Mouse (Mus musculus): ENCODE data around the gene Rp2. TPM values are rescaled to one million over a fixed set of nuclear protein-coding genes. Genes with fewer than 3 reads are reported as not detected.
"Not testable (repeated sequence)": the region's sequence is repeated elsewhere in the genome, so short reads cannot be mapped to it uniquely, and the experiment has no call there.

Rp2 gene
- polyA plus RNA-seq (2012; ENCODE audit: insufficient read depth, low replicate concordance): 3.1 TPM in 1 of 2 replicates, not detected in the other

DNA sequence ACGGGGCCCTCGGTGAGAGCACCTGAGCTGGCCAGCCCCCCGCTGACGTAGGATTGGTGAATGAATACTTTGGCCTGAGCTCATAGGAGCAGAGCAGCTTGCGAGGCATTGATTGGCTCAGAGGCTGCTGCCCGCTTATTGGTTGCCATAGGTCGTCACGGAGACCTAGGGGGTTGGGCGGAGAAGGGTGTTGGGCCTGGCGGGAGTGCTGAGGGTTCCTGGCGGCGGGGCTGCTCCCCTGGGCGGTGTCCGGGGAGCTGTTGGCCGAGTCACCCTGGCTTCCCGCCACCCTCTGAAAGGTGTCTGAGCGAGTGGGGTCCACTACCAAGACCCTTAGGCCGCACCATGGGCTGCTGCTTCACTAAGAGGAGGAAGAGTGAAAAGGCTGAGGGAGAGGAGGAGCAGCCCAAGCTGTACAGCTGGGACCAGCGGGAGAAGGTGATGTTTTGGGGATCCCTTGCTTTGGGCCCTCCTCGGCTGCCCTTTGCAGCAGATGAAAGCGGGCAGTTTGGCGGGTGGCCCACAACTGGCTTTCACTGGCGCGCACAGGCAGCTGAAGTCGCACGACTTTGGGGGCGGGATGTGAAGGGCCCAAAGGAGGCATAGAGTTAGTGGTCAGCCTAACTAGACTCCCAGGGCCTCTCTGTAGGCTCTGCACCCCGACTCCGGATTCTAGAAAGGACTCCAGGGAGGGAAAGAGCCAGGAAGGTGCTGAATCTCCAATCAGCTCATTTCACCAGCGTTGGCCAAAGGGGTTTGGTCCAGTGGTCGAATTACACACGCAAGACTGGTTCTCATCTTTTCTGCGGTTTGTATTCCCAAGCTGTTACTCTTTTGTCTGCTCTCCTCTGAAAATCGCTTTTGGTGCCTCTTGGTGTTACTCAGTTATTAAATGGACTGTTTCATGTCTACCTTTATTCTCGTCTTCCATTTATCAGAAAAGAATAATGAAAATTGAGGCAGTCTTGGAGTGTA lies at the start of gene Rp2:
Gene Rp2, plus strand, starts transcription at position 91 of the 975 bp plus-strand sequence.
- Histone ChIP-seq H3K4me3 (replicated peaks) (peak within 1 kb of the TSS; percentile 94), H3K36me3 (replicated peaks; ENCODE audit: low read length) (no peaks in the 10 kb centered on the region), H3K4me1 (no peaks in the 10 kb centered on the region; the same call in 1 of the 2 replicates), H3K9me3 (no peaks in the 10 kb centered on the region), H3K27me3 (replicated peaks) (peaks cover 3% of the 10 kb centered on the region)
- TF ChIP-seq FLI1 (IDR thresholded peaks at IDR 0.05; ENCODE audit: low read length) (no peak), GATA1 (IDR thresholded peaks at IDR 0.05; ENCODE audit: borderline replicate concordance, low read length) (no peak)

DNA sequence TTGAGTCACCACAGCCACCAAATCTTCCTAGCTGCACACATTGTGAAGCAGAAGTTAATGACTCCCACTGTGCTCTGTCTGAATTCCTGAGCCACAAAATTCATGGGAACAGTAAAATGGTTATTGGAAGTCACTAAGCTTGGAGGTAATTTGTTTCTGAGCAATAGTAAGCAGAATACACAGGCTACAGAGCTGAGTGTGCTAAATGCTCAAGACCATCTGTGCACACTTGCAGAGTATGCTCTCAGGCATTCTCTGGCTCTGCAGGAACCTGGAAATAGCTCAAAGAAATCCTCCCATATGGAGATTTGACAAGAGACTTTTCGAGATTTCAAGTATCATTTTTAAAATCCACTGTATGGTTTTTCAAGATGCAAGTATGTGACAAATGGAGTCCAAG lies 31.5 kb upstream of the Rp2 start:
- no peak for TF ChIP-seq FLI1 (IDR thresholded peaks at IDR 0.05; ENCODE audit: low read length)
- TF ChIP-seq GATA1 (IDR thresholded peaks at IDR 0.05; ENCODE audit: borderline replicate concordance, low read length): no peak
- Histone ChIP-seq H3K36me3 (replicated peaks; ENCODE audit: low read length) (no peaks in the 10 kb centered on the region), H3K27me3 (replicated peaks) (peaks cover 7% of the 10 kb centered on the region), H3K4me1 (peaks cover under 1% of the 10 kb centered on the region; the same call in 1 of the 2 replicates), H3K9me3 (no peaks in the 10 kb centered on the region), H3K4me3 (replicated peaks) (no peak overlapping the region)

DNA sequence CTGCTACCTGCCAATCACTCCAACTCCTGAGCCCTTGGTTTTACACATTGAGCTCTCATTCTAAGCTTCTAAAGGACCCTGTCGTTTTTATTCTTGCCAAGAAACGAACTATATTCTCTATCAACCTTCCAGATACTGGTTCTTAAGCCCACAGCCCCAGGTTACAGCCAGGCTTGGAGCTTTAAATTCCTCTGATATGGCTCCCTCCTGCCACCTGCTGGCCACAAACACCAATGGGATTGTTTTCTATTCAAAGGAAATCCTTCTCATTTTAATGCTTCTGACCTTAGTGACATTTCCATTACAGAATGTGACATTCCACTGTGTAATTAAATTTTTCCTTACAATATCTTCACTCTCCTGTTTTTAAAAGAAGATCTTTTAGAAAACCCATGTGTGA lies 28.6 kb upstream of the Rp2 start:
- Histone ChIP-seq H3K27me3 (replicated peaks) (peaks cover 7% of the 10 kb centered on the region), H3K36me3 (replicated peaks; ENCODE audit: low read length) (no peaks in the 10 kb centered on the region), H3K4me1 (no peaks in the 10 kb centered on the region), H3K9me3 (no peaks in the 10 kb centered on the region), H3K4me3 (replicated peaks) (no peak overlapping the region)
- TF ChIP-seq GATA1 (IDR thresholded peaks at IDR 0.05; ENCODE audit: borderline replicate concordance, low read length): no peak
- no peak for TF ChIP-seq FLI1 (IDR thresholded peaks at IDR 0.05; ENCODE audit: low read length)

DNA sequence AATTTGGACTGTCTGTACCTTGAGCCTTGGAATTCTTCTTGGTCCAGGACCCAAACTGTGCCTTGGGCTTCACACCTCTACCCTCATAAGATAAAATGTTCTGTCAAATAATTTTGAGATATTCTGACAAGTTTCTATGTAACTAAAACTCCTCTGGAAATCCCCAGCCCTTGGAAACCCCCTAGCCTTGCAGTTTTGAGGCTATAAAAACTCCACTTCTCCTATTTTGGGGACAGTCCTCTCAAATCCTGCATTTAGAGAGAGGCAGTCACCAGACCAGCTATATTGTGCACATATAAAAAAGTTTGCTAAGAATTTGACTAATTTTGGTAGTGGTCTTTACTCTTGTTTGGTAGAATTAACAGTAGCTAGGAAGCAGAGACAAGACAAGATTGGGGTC lies 19.3 kb upstream of the Rp2 start:
- no peaks in the 10 kb centered on the region for H3K9me3 ChIP-seq
- no peaks in the 10 kb centered on the region for H3K4me1 ChIP-seq
- TF ChIP-seq FLI1 (IDR thresholded peaks at IDR 0.05; ENCODE audit: low read length) (no peak), GATA1 (IDR thresholded peaks at IDR 0.05; ENCODE audit: borderline replicate concordance, low read length) (no peak)
- no peaks in the 10 kb centered on the region for H3K36me3 ChIP-seq (replicated peaks; ENCODE audit: low read length)
- H3K27me3 ChIP-seq (replicated peaks): no peaks in the 10 kb centered on the region
- no peak overlapping the region for H3K4me3 ChIP-seq (replicated peaks)

DNA sequence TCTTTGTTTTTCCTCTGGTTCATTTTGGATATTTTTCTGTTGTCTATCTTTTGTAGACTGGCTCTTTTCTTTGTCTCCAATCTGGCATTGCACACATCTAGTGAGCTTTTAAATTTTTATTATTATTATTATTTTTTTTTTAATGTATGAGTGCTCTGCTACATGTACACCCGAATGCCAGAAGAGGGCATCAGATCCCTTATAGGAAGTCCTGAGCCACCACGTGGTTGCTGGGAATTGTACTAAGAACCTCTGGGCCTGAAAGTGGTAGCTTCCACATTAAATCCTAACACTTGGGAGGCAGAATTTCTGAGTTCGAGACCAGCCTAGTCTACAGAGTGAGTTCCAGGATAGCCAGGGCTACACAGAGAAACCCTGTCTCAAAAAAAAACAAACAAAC lies 17.9 kb upstream of the Rp2 start:
- no peaks in the 10 kb centered on the region for H3K36me3 ChIP-seq (replicated peaks; ENCODE audit: low read length)
- TF ChIP-seq GATA1 (IDR thresholded peaks at IDR 0.05; ENCODE audit: borderline replicate concordance, low read length) (no peak), FLI1 (IDR thresholded peaks at IDR 0.05; ENCODE audit: low read length) (no peak)
- H3K9me3 ChIP-seq: no peaks in the 10 kb centered on the region
- no peaks in the 10 kb centered on the region for H3K4me1 ChIP-seq
- no peak overlapping the region for H3K4me3 ChIP-seq (replicated peaks)
- H3K27me3 ChIP-seq (replicated peaks): no peaks in the 10 kb centered on the region

DNA sequence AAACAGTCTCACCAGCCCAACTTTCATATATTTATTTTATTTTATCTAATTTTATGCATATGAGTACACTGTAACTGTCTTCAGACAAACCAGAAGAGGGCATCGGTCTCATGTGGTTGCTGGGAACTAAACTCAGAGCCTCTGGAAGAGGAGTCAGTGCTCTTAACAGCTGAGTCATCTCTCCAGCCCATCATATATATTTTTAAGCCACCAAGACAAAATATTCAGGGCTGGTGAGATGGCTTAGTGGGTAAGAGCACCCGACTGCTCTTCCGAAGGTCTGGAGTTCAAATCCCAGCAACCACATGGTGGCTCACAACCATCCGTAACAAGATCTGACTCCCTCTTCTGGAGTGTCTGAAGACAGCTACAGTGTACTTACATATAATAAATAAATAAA lies 14.0 kb upstream of the Rp2 start:
- H3K4me3 ChIP-seq (replicated peaks); H3K9me3 ChIP-seq; H3K27me3 ChIP-seq (replicated peaks); H3K36me3 ChIP-seq (replicated peaks; ENCODE audit: low read length); H3K4me1 ChIP-seq: not testable (repeated sequence)

DNA sequence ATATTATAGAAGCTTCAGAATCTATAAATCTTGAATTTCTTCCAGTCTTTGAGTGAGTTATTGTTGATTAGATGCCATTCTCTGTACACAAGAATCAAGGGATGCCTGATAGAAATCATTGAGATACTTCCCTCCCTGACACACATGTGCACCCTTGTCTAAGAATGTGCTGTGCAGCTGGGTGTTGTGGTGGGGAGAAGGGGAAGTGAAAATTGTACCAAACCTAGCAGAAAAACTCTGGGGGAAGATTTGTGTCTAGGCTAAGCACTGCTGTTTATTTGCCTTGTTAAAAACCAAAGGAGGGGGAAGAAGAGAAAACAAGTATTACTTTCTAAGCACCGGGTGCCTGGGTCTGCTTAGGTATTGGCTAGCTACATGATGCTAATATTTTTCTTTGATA lies 9.0 kb upstream of the Rp2 start:
- Histone ChIP-seq H3K4me1 (peaks cover 17% of the 10 kb centered on the region), H3K27me3 (replicated peaks) (no peaks in the 10 kb centered on the region), H3K36me3 (replicated peaks; ENCODE audit: low read length) (no peaks in the 10 kb centered on the region), H3K4me3 (replicated peaks) (no peak overlapping the region), H3K9me3 (no peaks in the 10 kb centered on the region)
- TF ChIP-seq GATA1 (IDR thresholded peaks at IDR 0.05; ENCODE audit: borderline replicate concordance, low read length): no peak
- TF ChIP-seq FLI1 (IDR thresholded peaks at IDR 0.05; ENCODE audit: low read length): no peak

DNA sequence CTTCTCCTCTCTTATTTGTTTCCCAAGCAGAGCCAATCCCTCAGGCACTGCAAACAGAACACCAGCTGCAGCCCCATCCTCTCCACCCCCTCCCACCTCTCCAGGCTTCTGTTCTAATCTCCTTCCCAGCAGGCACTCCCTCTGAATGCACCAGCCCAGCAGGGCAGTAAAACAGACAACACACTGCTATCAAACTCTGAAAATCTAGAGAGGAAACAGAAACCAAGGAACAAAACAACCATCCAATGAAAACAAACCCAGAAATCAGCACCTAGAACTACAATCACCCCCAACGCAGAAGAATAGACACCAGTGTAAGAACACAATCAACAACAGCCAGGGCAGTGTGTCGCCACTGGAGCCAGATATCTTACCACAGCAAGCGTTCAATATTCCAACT lies 8.0 kb upstream of the Rp2 start:
- Histone ChIP-seq H3K27me3 (replicated peaks) (no peaks in the 10 kb centered on the region), H3K4me3 (replicated peaks) (no peak overlapping the region)
- no peak for TF ChIP-seq FLI1 (IDR thresholded peaks at IDR 0.05; ENCODE audit: low read length)
- TF ChIP-seq GATA1 (IDR thresholded peaks at IDR 0.05; ENCODE audit: borderline replicate concordance, low read length): no peak

DNA sequence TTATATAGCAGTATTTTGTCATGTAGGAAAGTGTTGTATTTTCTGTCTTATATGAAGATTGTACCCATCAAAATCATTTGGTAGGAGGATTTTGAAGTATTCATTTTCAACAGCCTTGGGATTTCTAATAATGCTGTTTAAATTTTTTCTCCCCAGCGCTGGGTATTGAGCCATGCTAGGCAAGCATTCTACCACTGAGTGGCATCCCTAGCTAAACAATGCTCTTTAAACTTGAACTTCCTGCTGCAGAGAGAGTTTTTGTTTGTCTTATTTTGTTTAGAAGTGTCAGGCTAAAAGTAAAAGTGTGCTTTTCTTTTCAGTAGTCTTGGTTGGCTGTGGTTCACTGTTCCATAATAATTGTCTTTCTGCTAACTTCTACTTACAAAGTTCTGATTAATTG lies 1.8 kb downstream of the Rp2 start:
- H3K4me1 ChIP-seq: no peaks in the 10 kb centered on the region; the same call in 1 of the 2 replicates
- H3K4me3 ChIP-seq (replicated peaks): peak overlapping the region; percentile 79
- TF ChIP-seq FLI1 (IDR thresholded peaks at IDR 0.05; ENCODE audit: low read length) (no peak), GATA1 (IDR thresholded peaks at IDR 0.05; ENCODE audit: borderline replicate concordance, low read length) (no peak)
- no peaks in the 10 kb centered on the region for H3K9me3 ChIP-seq
- H3K36me3 ChIP-seq (replicated peaks; ENCODE audit: low read length): no peaks in the 10 kb centered on the region
- H3K27me3 ChIP-seq (replicated peaks): peaks cover 3% of the 10 kb centered on the region

More for the DNA sequence above, 8.0 kb upstream of the Rp2 start:
- no peaks in the 10 kb centered on the region for H3K9me3 ChIP-seq
- peaks cover 17% of the 10 kb centered on the region for H3K4me1 ChIP-seq
- no peaks in the 10 kb centered on the region for H3K36me3 ChIP-seq (replicated peaks; ENCODE audit: low read length)

DNA sequence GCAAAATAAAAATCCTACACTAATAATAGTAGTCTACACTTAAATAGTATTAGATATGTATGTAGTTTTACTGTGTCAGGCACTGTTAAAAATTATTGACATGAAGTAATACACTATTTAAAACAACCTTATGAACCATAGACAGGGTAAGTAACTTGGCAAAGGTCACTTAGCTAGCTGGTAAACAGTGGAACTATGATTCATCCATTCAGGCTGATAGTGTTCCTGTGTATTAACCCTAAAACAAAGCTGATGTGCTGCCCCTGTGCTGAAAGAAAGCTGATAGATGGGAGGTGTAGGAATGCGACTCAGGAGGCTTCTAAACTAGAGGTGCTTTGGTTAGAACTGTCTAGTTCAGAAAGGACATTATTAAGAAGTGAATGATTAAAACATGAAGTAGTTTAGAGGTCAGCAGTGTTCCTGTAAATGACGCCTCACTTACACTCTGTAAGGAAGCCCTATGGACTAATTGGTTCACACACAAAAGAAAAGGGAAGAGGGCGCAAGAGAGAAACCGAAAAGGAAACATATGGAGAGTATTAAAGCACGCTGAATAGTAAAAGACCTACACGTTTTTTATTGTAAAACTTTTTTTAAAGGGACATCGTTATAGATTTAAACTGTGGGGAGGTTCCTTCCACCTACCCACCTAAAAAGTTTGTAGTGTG lies 15.2 kb downstream of the Rp2 start:
- Histone ChIP-seq H3K4me1 (peaks cover 7% of the 10 kb centered on the region), H3K9me3 (no peaks in the 10 kb centered on the region), H3K4me3 (replicated peaks) (no peak overlapping the region), H3K36me3 (replicated peaks; ENCODE audit: low read length) (peaks cover 34% of the 10 kb centered on the region), H3K27me3 (replicated peaks) (no peaks in the 10 kb centered on the region)
- no peak for TF ChIP-seq FLI1 (IDR thresholded peaks at IDR 0.05; ENCODE audit: low read length)
- TF ChIP-seq GATA1 (IDR thresholded peaks at IDR 0.05; ENCODE audit: borderline replicate concordance, low read length): no peak

Data from megakaryocyte, embryonic 14.5 days (primary cell).